Mouse (Mus musculus) hematopoietic stem cell, adult 5-6 weeks (primary cell): ENCODE results near the gene Klk9. TPM values are rescaled to one million over a fixed set of nuclear protein-coding genes. Genes with fewer than 3 reads are reported as not detected.

Experiments
- ATAC-seq, 2 experiments: fragments of 125-278 bp in 1 of 2; replicated peaks in 1 of 2; 2 replicates each; pipeline ENCODE4 v1.8.0; 2016 to 2017; ENCODE audit warnings: inconsistent platforms in 2 of 2, mild to moderate bottlenecking in 2 of 2, moderate number of reproducible peaks in 2 of 2, low read depth in 1 of 2, moderate TSS enrichment in 1 of 2; ENCODE audit not compliant: low FRiP score in 2 of 2, poor library complexity in 2 of 2, severe bottlenecking in 2 of 2, insufficient read depth in 1 of 2, low TSS enrichment in 1 of 2
- total RNA-seq: library from RNA; stranded (forward); fragments of 172-1452, 232-1000 nt; gene quantifications from 2 replicates; pipeline ENCODE4 v1.2.3, GENCODE M21; 2017

The Klk9 gene
- not detected in 2 replicates for total RNA-seq

DNA sequence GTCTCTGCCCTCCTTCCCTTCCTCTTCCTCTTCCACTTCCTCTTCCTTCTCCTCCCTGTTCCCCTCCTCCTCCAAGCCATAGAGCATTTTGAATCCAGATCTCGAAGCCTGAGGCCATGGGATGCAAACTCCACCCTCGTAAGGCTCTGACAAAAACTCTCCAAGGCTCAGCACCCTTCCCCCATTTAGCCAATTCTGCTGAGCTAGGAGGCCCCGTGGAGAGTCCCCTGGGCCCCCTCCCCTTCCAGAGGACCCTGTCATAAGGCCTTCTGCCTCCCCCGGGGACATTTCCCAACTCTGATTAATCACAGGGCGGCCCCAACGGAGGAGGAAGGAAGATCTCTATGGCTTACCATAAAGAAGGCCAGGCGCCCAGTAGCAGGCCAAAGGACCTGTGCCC lies at the start of gene Klk9:
Gene Klk9, plus strand, starts transcription at position 301 of the 400 bp plus-strand sequence.
- ATAC-seq = no peak

GRCm38 (mm10) chr7:43747788-43748187 lies 43.9 kb upstream of the Klk9 start:
- ATAC-seq = peak; percentile 69 to 71; a peak in 3 of 4 replicates

GRCm38 (mm10) chr7:43752806-43753205 lies 38.9 kb upstream of the Klk9 start:
- ATAC-seq = no peak

DNA sequence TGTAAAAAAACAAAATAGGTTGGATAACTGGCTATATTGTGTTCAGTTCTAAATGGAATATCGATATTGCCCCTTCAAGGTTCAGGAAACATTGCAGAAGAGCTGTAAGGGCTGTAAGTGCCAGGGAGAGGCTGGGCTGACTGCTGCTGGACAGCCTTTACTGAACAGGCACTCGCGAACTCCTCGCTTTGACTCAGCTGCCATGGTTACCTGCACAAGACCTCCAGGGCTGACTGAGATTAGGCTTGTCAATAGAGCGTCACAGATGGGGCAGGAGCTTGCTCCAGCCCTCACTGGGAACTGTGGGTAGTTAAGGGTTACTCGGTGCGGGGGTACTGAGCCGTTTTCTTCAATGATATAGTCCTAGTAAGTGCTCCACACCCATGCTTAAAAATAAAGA lies 25.2 kb upstream of the Klk9 start:
- ATAC-seq = no peak

- no peak for ATAC-seq
These were observed 23.1 kb upstream of the Klk9 start, which contains the start of gene Klk12 for GRCm38 (mm10) chr7:43768597-43768996. TSS of gene Klk12 (plus strand) at chr7:43768897.

DNA sequence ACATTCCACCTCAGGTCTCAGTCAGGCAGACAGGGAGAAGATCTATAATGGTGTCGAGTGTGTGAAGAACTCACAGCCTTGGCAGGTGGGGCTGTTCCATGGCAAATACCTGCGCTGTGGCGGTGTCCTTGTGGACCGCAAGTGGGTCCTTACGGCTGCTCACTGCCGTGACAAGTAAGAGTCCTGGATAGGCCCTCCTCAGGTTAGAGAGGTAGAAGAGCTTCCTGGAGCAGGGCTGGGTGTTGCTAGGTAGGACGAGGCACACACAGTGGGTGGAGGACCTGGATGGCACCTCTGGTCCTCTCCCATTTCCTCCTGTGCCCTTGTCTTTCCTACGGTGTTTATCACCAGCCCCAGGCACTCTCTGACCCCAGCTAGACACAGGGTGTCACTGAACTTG lies 22.1 kb upstream of the Klk9 start:
- no peak for ATAC-seq

DNA sequence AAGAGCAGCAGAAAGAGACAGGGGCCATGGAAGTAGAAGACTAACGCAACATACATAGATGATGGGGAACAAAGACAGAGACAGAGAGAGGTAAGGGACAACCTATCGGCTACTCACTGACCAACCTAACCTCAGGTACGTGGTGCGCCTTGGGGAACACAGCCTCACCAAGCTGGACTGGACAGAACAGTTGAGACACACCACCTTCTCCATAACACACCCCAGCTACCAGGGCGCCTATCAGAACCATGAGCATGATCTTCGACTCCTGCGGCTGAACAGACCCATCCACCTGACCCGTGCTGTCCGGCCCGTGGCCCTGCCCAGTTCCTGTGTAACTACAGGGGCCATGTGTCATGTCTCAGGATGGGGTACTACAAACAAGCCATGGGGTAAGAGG lies 21.0 kb upstream of the Klk9 start:
- ATAC-seq = no peak

GRCm38 (mm10) chr7:43771916-43772315 lies 19.8 kb upstream of the Klk9 start:
- ATAC-seq = no peak

DNA sequence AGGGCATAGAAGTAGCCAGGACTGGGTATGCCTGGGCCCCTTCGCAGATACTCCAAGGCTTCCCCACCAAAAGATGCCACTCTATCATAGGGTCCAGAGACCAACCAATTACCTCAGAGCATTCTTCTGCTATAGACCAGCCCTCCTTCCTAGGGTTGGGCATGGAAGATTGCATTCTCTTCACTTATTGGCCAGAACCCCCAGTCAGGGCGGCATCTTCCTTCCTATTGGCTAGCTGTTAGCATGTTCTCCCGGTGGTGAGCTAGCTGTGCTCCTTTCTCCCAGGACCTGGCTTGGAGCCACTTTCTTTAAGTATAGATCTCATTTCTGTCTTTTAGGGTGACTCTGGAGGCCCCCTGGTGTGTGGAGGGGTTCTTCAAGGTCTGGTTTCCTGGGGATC lies 18.8 kb upstream of the Klk9 start:
- 0 out of 4 replicates have a peak, but pooled peaks of 1 of the 2 experiments have one; percentile 17 for ATAC-seq

DNA sequence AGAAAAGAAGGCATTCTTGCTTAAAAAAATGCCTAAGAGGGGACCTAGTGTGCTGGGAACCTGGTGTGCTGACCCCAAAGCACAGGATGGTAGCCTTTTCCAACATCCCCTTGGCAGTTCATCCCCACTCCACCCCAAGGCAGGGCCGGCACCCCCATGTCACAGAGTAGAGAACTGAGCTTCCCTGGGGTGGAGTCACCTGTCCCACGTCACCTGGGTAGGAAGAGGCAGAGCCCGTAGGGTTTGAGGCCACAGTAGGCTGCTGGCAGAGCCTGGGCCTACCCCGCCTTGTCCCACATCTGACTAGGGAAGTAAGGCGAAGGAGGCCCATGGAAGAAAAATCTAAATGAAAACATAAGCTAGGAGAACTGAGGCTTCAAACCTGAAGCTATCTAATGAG lies 17.3 kb upstream of the Klk9 start, which contains the start of gene Klk11:
Gene Klk11, plus strand, starts transcription at position 241 of the 400 bp plus-strand sequence.
- ATAC-seq = no peak

- no peak for ATAC-seq
These were observed 16.9 kb upstream of the Klk9 start for GRCm38 (mm10) chr7:43774802-43775201.

- no peak for ATAC-seq
These were observed 16.2 kb upstream of the Klk9 start for GRCm38 (mm10) chr7:43775311-43776057.

- ATAC-seq = no peak
These were observed 15.2 kb upstream of the Klk9 start for GRCm38 (mm10) chr7:43776506-43776905.

DNA sequence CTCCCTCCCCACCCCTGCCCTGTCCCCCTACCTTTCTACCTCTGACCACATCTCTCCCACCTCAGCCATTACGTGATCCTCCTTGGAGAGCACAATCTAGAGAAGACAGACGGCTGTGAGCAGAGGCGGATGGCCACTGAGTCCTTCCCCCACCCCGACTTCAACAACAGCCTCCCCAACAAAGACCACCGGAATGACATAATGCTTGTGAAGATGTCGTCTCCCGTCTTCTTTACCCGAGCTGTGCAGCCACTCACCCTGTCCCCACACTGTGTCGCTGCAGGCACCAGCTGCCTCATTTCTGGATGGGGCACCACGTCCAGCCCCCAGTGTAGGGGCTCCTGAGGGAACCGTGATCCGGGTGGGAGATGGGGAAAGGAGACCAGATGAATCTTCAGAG lies 14.3 kb upstream of the Klk9 start:
- ATAC-seq = no peak

- no peak for ATAC-seq
These were observed 13.3 kb upstream of the Klk9 start for GRCm38 (mm10) chr7:43778176-43778970.

GRCm38 (mm10) chr7:43780241-43780640 lies 11.4 kb upstream of the Klk9 start:
- no peak for ATAC-seq

DNA sequence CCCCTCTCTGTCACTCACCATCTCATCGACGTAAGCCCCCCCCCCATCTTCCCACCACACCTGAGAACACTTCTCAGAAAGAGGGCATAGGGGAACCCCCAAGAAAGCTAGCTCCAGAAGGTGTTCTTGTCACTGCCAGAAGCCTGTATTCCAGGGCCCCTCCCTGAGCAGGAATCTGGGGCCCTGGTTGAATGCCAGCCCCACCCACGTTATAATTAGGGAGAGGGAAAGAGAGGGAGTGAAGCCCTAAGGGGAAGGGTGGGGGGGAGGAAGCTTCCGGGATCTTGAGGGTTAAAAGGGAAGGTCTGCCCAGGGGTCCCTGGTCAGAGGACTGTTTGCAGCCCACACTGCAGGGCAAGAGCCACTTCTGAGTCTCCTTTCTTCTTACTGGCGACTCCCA lies 10.9 kb upstream of the Klk9 start, which contains the start of gene Klk10:
Gene Klk10, plus strand, starts transcription at position 290 of the 400 bp plus-strand sequence.
- no peak for ATAC-seq

DNA sequence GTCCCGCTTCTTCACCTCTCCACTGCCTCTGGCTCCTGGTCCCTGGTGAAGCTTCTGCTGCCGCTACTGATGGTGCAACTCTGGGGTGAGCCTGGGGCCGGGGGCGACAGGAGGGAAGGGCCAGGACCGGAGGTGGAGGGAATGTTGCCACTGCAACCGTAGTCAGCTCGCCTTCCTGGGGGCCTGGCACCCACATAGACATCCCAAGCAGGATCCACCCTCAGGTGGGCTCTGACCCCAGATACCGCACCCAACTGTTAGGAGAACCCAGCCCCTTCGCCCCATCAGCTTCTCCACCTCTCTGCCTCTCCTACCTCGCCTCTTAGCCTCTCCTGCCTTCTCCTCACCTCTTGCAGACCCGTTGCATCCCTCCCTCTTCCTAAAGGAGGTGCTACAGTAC lies 10.2 kb upstream of the Klk9 start:
- no peak for ATAC-seq
